Mouse (Mus musculus) neural tube, embryonic 14.5 days (tissue): ENCODE measurements around the gene Emc8. TPM values are rescaled to one million over a fixed set of nuclear protein-coding genes. Genes with fewer than 3 reads are reported as not detected.

Source experiments
- ATAC-seq: fragments of 200-750 bp; cut with Nextera tagmentation; 2 replicates; pipeline ENCODE4 v1.8.0; 2017; ENCODE audit warnings: low read depth, mild to moderate bottlenecking, moderate TSS enrichment, moderate library complexity
- H3K27ac ChIP-seq: fragments of 300-500 bp; sonication (generic); 2 replicates; pipeline ENCODE4 v1.5.1; 2014; ENCODE audit warnings: low read depth, mild to moderate bottlenecking, control low read depth, low read length, moderate library complexity, mixed read lengths
- H3K27me3 ChIP-seq: fragments of 300-500 bp; sonication (generic); 2 replicates; pipeline ENCODE4 v1.6.1; 2014; ENCODE audit warnings: low read length; ENCODE audit not compliant: control insufficient read depth, insufficient read depth
- H3K36me3 ChIP-seq: fragments of 300-500 bp; sonication (generic); 2 replicates; pipeline ENCODE4 v1.6.1; 2014; ENCODE audit warnings: low read length, mixed read lengths; ENCODE audit not compliant: control insufficient read depth, insufficient read depth
- H3K4me1 ChIP-seq: fragments of 300-500 bp; sonication (generic); 2 replicates; pipeline ENCODE4 v1.6.1; 2014; ENCODE audit warnings: low read length; ENCODE audit not compliant: control insufficient read depth, insufficient read depth
- H3K4me2 ChIP-seq: fragments of 300-500 bp; sonication (generic); 2 replicates; pipeline ENCODE4 v1.6.1; 2014; ENCODE audit warnings: mild to moderate bottlenecking, low read depth, low read length, control low read depth
- H3K4me3 ChIP-seq: fragments of 300-500 bp; sonication (generic); 2 replicates; pipeline ENCODE4 v1.5.1; 2014; ENCODE audit warnings: low read depth, low read length, control low read depth, mixed read lengths
- H3K9ac ChIP-seq: fragments of 300-500 bp; sonication (generic); replicated peaks from 2 replicates; pipeline ENCODE4 v1.6.1; 2014; ENCODE audit warnings: low read depth, mild to moderate bottlenecking, control low read depth, low read length, mixed read lengths
- H3K9me3 ChIP-seq: fragments of 300-500 bp; sonication (generic); 2 replicates; pipeline ENCODE4 v1.6.1; 2016; ENCODE audit warnings: low read length; ENCODE audit not compliant: control insufficient read depth
- WGBS: fragments of 180-500 bp; shearing (Covaris S2); extraction: QIAGEN DNeasy Blood & Tissue Kit; methylation state at CpG from one replicate; pipeline ENCODE4 v1.1.7; 2014; 5-methylcytosine and 5-hydroxymethylcytosine counted together
- polyA plus RNA-seq: library from polyadenylated mRNA; unstranded; fragments of >200 nt; fragmentation: Nextera tagmentation; extraction: Ambion mirVana; gene quantifications from 2 replicates; pipeline ENCODE4 v1.2.1, GENCODE M21; 2014

The Emc8 gene
- polyA plus RNA-seq, 1 experiment from 2014 or later = 95.8 TPM

GRCm38 (mm10) chr8:120665726-120666455, 2.5 kb downstream of the Emc8 start:
- no peaks in the 10 kb centered on the region for H3K9me3 ChIP-seq
- peaks cover 24% of the 10 kb centered on the region for H3K4me1 ChIP-seq
- H3K4me3 ChIP-seq = no peak overlapping the region
- no peak overlapping the region for H3K27ac ChIP-seq
- H3K9ac ChIP-seq = no peak overlapping the region
- 80% methylated on average over 3 of the region's 3 CpGs for WGBS
- peaks cover 8% of the 10 kb centered on the region; the same call in 1 of the 2 replicates for H3K36me3 ChIP-seq
- H3K27me3 ChIP-seq = peaks cover 3% of the 10 kb centered on the region; the same call in 1 of the 2 replicates
- H3K4me2 ChIP-seq = peak overlapping the region; percentile 90; the same call in 1 of the 2 replicates
- no peak for ATAC-seq

GRCm38 (mm10) chr8:120664566-120664965, 3.8 kb downstream of the Emc8 start:
- H3K9me3 ChIP-seq = no peaks in the 10 kb centered on the region
- no peak for ATAC-seq
- no peak overlapping the region for H3K4me2 ChIP-seq
- H3K9ac ChIP-seq = no peak overlapping the region; the same call in 1 of the 2 replicates
- H3K36me3 ChIP-seq = no peaks in the 10 kb centered on the region
- no peak overlapping the region for H3K27ac ChIP-seq
- WGBS = 77% methylated on average over 6 of the region's 6 CpGs
- peaks cover 3% of the 10 kb centered on the region; the same call in 1 of the 2 replicates for H3K27me3 ChIP-seq
- no peak overlapping the region for H3K4me3 ChIP-seq
- H3K4me1 ChIP-seq = peaks cover 24% of the 10 kb centered on the region

- H3K9me3 ChIP-seq = no peaks in the 10 kb centered on the region
- H3K4me1 ChIP-seq = no peaks in the 10 kb centered on the region
- no peak overlapping the region for H3K4me2 ChIP-seq
- H3K27ac ChIP-seq = no peak overlapping the region
- ATAC-seq = no peak
- WGBS = 90% methylated on average over 8 of the region's 8 CpGs
- no peak overlapping the region for H3K9ac ChIP-seq
- peaks cover 52% of the 10 kb centered on the region for H3K36me3 ChIP-seq
- no peak overlapping the region for H3K4me3 ChIP-seq
- H3K27me3 ChIP-seq = no peaks in the 10 kb centered on the region
These were observed 11.0 kb downstream of the Emc8 start for GRCm38 (mm10) chr8:120657415-120657814.

GRCm38 (mm10) chr8:120656322-120657052, 11.9 kb downstream of the Emc8 start:
- Histone ChIP-seq H3K27ac (no peak overlapping the region), H3K27me3 (no peaks in the 10 kb centered on the region), H3K4me1 (no peaks in the 10 kb centered on the region), H3K9ac (no peak overlapping the region), H3K36me3 (peaks cover 52% of the 10 kb centered on the region), H3K4me2 (no peak overlapping the region), H3K9me3 (no peaks in the 10 kb centered on the region), H3K4me3 (no peak overlapping the region)
- ATAC-seq = no peak
- WGBS = 81% methylated on average over 7 of the region's 7 CpGs

GRCm38 (mm10) chr8:120647532-120647931, 20.8 kb downstream of the Emc8 start, which contains the start of gene 1190005I06Rik:
Gene 1190005I06Rik (minus strand): TSS chr8:120647632.
- H3K9ac ChIP-seq = no peak within 1 kb of the TSS
- H3K27ac ChIP-seq = no peak within 1 kb of the TSS
- H3K4me1 ChIP-seq = no peaks in the 10 kb centered on the region
- H3K4me3 ChIP-seq = no peak within 1 kb of the TSS
- H3K4me2 ChIP-seq = no peak within 1 kb of the TSS
- 66% methylated on average over 7 of the region's 7 CpGs for WGBS
- H3K36me3 ChIP-seq = no peaks in the 10 kb centered on the region
- ATAC-seq = no peak
- H3K9me3 ChIP-seq = no peaks in the 10 kb centered on the region
- no peaks in the 10 kb centered on the region for H3K27me3 ChIP-seq

GRCm38 (mm10) chr8:120644663-120645062, 23.7 kb downstream of the Emc8 start:
- Histone ChIP-seq H3K9ac (no peak overlapping the region), H3K36me3 (no peaks in the 10 kb centered on the region), H3K9me3 (no peaks in the 10 kb centered on the region), H3K27ac (peak overlapping the region; percentile 7; the same call in 1 of the 2 replicates), H3K4me2 (no peak overlapping the region), H3K27me3 (no peaks in the 10 kb centered on the region), H3K4me3 (no peak overlapping the region), H3K4me1 (no peaks in the 10 kb centered on the region)
- 67% methylated on average over 7 of the region's 7 CpGs for WGBS
- peak; percentile 83 for ATAC-seq

GRCm38 (mm10) chr8:120642031-120642662, 26.2 kb downstream of the Emc8 start:
- WGBS = 80% methylated on average over 10 of the region's 10 CpGs
- H3K9me3 ChIP-seq = no peaks in the 10 kb centered on the region
- no peak overlapping the region for H3K27ac ChIP-seq
- no peaks in the 10 kb centered on the region for H3K36me3 ChIP-seq
- H3K27me3 ChIP-seq = no peaks in the 10 kb centered on the region
- H3K4me3 ChIP-seq = no peak overlapping the region
- no peaks in the 10 kb centered on the region for H3K4me1 ChIP-seq
- H3K4me2 ChIP-seq = no peak overlapping the region
- H3K9ac ChIP-seq = no peak overlapping the region
- ATAC-seq = no peak

- Histone ChIP-seq H3K9ac (no peak overlapping the region), H3K4me2 (no peak overlapping the region), H3K27me3 (no peaks in the 10 kb centered on the region), H3K36me3 (no peaks in the 10 kb centered on the region), H3K4me1 (no peaks in the 10 kb centered on the region), H3K4me3 (no peak overlapping the region), H3K27ac (no peak overlapping the region), H3K9me3 (no peaks in the 10 kb centered on the region)
- 53% methylated on average over 8 of the region's 8 CpGs for WGBS
- ATAC-seq = no peak
These were observed 27.1 kb downstream of the Emc8 start for GRCm38 (mm10) chr8:120641245-120641644.
